Mouse (Mus musculus): ENCODE results near the gene Sbpl. TPM values are rescaled to one million over a fixed set of nuclear protein-coding genes. Genes with fewer than 3 reads are reported as not detected.
A peak's percentile ranks its signal among the peaks of the same experiment; 100 is the strongest.
"Not testable (repeated sequence)": the region's sequence is repeated elsewhere in the genome, so short reads cannot be mapped to it uniquely, and the experiment has no call there.

Sbpl gene
- total and polyA plus RNA-seq, 2 experiments from 2014 or later: not detected

DNA sequence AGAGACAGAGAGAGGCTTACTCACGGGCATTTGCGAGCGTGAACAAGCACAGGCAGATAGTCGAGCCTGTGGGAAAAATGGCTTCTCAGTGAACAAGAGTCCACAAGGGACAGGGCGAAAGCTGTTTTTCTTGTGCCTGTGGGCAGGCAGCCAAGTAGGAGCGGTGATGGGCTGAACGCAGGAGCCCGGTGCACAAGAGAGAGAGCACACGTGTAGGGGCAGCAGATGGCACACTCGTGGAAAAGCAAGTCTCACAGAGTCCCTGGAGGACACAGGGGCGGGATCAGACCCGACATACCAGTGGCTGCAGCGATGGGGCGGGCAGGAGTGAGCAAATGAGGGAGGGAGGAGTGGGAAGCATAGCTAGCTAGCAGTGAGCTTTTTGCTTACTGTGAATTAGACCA lies 30.0 kb downstream of the Sbpl start:
- Histone ChIP-seq H3K4me2 (ENCODE audit: low read depth) (peak overlapping the region; percentile 78), H3K4me3 (ENCODE audit: low read depth, low read length) (peak overlapping the region; percentile 51), H3K27me3 (ENCODE audit: insufficient read depth, low read length) (no peaks in the 10 kb centered on the region), H3K27ac (ENCODE audit: low read depth, low read length) (peak overlapping the region; percentile 83), H3K36me3 (ENCODE audit: insufficient read depth) (no peaks in the 10 kb centered on the region), H3K9me3 (ENCODE audit: low read length) (no peaks in the 10 kb centered on the region), H3K9ac (peak overlapping the region; percentile 58), H3K4me1 (ENCODE audit: insufficient read depth) (peaks cover 7% of the 10 kb centered on the region; the same call in 1 of the 2 replicates)
- TF ChIP-seq CTCF (IDR thresholded peaks at IDR 0.05; ENCODE audit: low read depth): peak; percentile 19; the same call in 1 of the 2 replicates
- DNase-seq (peak; percentile 74), ATAC-seq (peak; percentile 76)
- WGBS: 0% methylated on average over 14 of the region's 14 CpGs

DNA sequence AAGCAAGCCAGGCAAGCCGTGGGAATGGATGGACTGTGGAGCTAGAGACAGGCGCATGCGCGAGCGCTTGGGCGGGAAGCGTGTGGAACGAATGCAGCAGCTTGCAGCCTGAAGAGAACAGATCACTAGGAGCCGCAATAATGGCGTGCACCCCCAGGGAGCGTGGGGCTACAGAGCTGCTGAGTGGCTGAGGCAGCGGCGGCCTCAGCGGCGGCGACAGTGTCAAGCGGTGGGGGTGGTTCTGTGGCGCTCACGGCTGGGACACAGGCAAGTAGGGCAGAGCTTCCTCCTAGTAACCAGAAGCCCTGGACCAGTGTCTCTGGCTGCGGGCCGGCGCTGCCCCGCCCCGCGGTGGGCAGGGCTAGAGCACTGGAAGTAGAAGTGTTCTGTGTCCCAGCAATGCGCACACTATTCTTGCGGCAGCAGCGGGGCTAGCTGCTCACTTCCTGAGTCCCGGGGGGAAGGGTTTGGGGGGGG lies 30.5 kb downstream of the Sbpl start:
- TF ChIP-seq CTCF (IDR thresholded peaks at IDR 0.05; ENCODE audit: low read depth): peak; percentile 55

DNA sequence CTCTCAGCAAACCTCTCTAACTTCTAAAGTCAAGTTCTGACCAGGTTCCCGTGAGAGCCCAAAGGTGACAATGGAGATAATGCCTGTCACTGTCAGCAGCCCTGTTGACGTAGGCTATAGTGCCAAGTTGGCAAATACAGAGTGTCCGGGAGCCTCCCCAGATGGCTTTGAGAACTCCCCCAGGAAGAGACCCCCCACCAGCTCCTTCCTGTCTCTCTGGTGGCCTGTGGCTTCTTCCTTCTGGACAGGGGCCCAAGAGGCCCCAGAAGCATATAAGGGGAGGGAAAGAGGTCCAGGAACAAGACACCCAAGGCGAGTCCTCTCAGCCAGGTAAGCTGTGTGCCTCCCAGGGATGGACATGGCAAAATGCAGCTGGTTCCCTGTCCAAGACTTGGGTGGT lies 37.9 kb downstream of the Sbpl start, which contains the start of gene Dcpp3:
Dcpp3 (plus strand) TSS at position 301 of the 400 bp plus-strand sequence.
- DNase-seq; H3K9me3 ChIP-seq (ENCODE audit: low read length); ATAC-seq; H3K9ac ChIP-seq; H3K4me2 ChIP-seq (ENCODE audit: low read depth); H3K36me3 ChIP-seq (ENCODE audit: insufficient read depth); H3K27me3 ChIP-seq (ENCODE audit: insufficient read depth, low read length); H3K4me1 ChIP-seq (ENCODE audit: insufficient read depth); H3K4me3 ChIP-seq (ENCODE audit: low read depth, low read length); H3K27ac ChIP-seq (ENCODE audit: low read depth, low read length): not testable (repeated sequence)
- 87% methylated on average over 4 of the region's 4 CpGs for WGBS

More for the DNA sequence above, 30.5 kb downstream of the Sbpl start:
- WGBS: 2% methylated on average over 29 of the region's 29 CpGs
- H3K4me2 ChIP-seq (ENCODE audit: low read depth): peak overlapping the region; percentile 78
- H3K9ac ChIP-seq: peak overlapping the region; percentile 58
- no peaks in the 10 kb centered on the region for H3K27me3 ChIP-seq (ENCODE audit: insufficient read depth, low read length)
- no peaks in the 10 kb centered on the region for H3K36me3 ChIP-seq (ENCODE audit: insufficient read depth)
- no peaks in the 10 kb centered on the region for H3K9me3 ChIP-seq (ENCODE audit: low read length)
- H3K27ac ChIP-seq (ENCODE audit: low read depth, low read length): peak overlapping the region; percentile 83
- ATAC-seq (peak; percentile 97), DNase-seq (peak; percentile 92)
- H3K4me3 ChIP-seq (ENCODE audit: low read depth, low read length): peak overlapping the region; percentile 51
- peaks cover 7% of the 10 kb centered on the region; the same call in 1 of the 2 replicates for H3K4me1 ChIP-seq (ENCODE audit: insufficient read depth)

Other genes with a start within 250 kb of the Sbpl start
- gene 1520401A03Rik, start 232.5 kb downstream of the Sbpl start, total RNA-seq (2014; rRNA removed): not detected in 2 replicates
- gene 1520401A03Rik, start 232.5 kb downstream of the Sbpl start, polyA plus RNA-seq (2015; fragmentation: Nextera tagmentation; extraction: Ambion mirVana): not detected in 2 replicates
- 9.1 and 16.3 TPM in 2 replicates for gene Pkmyt1, start 228.9 kb downstream of the Sbpl start, total RNA-seq (2014; rRNA removed)
- 14.1 and 14.5 TPM in 2 replicates for gene Pkmyt1, start 228.9 kb downstream of the Sbpl start, polyA plus RNA-seq (2015; fragmentation: Nextera tagmentation; extraction: Ambion mirVana)
- gene Paqr4, start 214.4 kb downstream of the Sbpl start, total RNA-seq (2014; rRNA removed): 51.9 and 54.9 TPM in 2 replicates
- 48.8 and 56.9 TPM in 2 replicates for gene Paqr4, start 214.4 kb downstream of the Sbpl start, polyA plus RNA-seq (2015; fragmentation: Nextera tagmentation; extraction: Ambion mirVana)
- 0.38 and 0.90 TPM in 2 replicates for gene Kremen2, start 209.4 kb downstream of the Sbpl start, total RNA-seq (2014; rRNA removed)
- 0.23 and 0.82 TPM in 2 replicates for gene Kremen2, start 209.4 kb downstream of the Sbpl start, polyA plus RNA-seq (2015; fragmentation: Nextera tagmentation; extraction: Ambion mirVana)
- 167 and 189 TPM in 2 replicates for gene Flywch1, start 183.7 kb downstream of the Sbpl start, total RNA-seq (2014; rRNA removed)
- 117 and 135 TPM in 2 replicates for gene Flywch1, start 183.7 kb downstream of the Sbpl start, polyA plus RNA-seq (2015; fragmentation: Nextera tagmentation; extraction: Ambion mirVana)
- 55.0 and 69.2 TPM in 2 replicates for gene Flywch2, start 169.2 kb downstream of the Sbpl start, total RNA-seq (2014; rRNA removed)
- 77.4 and 79.2 TPM in 2 replicates for gene Flywch2, start 169.2 kb downstream of the Sbpl start, polyA plus RNA-seq (2015; fragmentation: Nextera tagmentation; extraction: Ambion mirVana)
- gene Srrm2, start 164.7 kb downstream of the Sbpl start, total RNA-seq (2014; rRNA removed): 106 and 147 TPM in 2 replicates
- gene Srrm2, start 164.7 kb downstream of the Sbpl start, polyA plus RNA-seq (2015; fragmentation: Nextera tagmentation; extraction: Ambion mirVana): 218 and 384 TPM in 2 replicates
- 1,186 and 1,488 TPM in 2 replicates for gene Elob, start 126.1 kb downstream of the Sbpl start, total RNA-seq (2014; rRNA removed)
- 1,394 and 1,814 TPM in 2 replicates for gene Elob, start 126.1 kb downstream of the Sbpl start, polyA plus RNA-seq (2015; fragmentation: Nextera tagmentation; extraction: Ambion mirVana)
- not detected in 2 replicates for gene Prss33, start 119.2 kb downstream of the Sbpl start, total RNA-seq (2014; rRNA removed)
- not detected in 2 replicates for gene Prss33, start 119.2 kb downstream of the Sbpl start, polyA plus RNA-seq (2015; fragmentation: Nextera tagmentation; extraction: Ambion mirVana)
- 0.57 TPM in 1 of 2 replicates, not detected in the other for gene Prss32, start 111.4 kb downstream of the Sbpl start, total RNA-seq (2014; rRNA removed)
- gene Prss32, start 111.4 kb downstream of the Sbpl start, polyA plus RNA-seq (2015; fragmentation: Nextera tagmentation; extraction: Ambion mirVana): 0.20 and 0.30 TPM in 2 replicates
- 0.31 and 1.0 TPM in 2 replicates for gene Prss41, start 111.1 kb downstream of the Sbpl start, total RNA-seq (2014; rRNA removed)
- gene Prss41, start 111.1 kb downstream of the Sbpl start, polyA plus RNA-seq (2015; fragmentation: Nextera tagmentation; extraction: Ambion mirVana): 1.0 and 1.3 TPM in 2 replicates
- not detected in 2 replicates for gene Prss21, start 87.2 kb downstream of the Sbpl start, total RNA-seq (2014; rRNA removed)
- not detected in 2 replicates for gene Prss21, start 87.2 kb downstream of the Sbpl start, polyA plus RNA-seq (2015; fragmentation: Nextera tagmentation; extraction: Ambion mirVana)
- gene Dcpp1, start 74.4 kb downstream of the Sbpl start, total RNA-seq (2014; rRNA removed): not detected in 2 replicates
- gene Dcpp1, start 74.4 kb downstream of the Sbpl start, polyA plus RNA-seq (2015; fragmentation: Nextera tagmentation; extraction: Ambion mirVana): not detected in 2 replicates
- not detected in 2 replicates for gene Dcpp2, start 74.4 kb downstream of the Sbpl start, total RNA-seq (2014; rRNA removed)
- gene Dcpp2, start 74.4 kb downstream of the Sbpl start, polyA plus RNA-seq (2015; fragmentation: Nextera tagmentation; extraction: Ambion mirVana): not detected in 2 replicates
- gene Dcpp3, start 37.8 kb downstream of the Sbpl start, total RNA-seq (2014; rRNA removed): not detected in 2 replicates
- gene Dcpp3, start 37.8 kb downstream of the Sbpl start, polyA plus RNA-seq (2015; fragmentation: Nextera tagmentation; extraction: Ambion mirVana): not detected in 2 replicates
- not detected in 2 replicates for gene Sbp, start 13.6 kb downstream of the Sbpl start, total RNA-seq (2014; rRNA removed)
- not detected in 2 replicates for gene Sbp, start 13.6 kb downstream of the Sbpl start, polyA plus RNA-seq (2015; fragmentation: Nextera tagmentation; extraction: Ambion mirVana)
- 0.19 TPM in 1 of 2 replicates, not detected in the other for gene Prss30, start 25.3 kb upstream of the Sbpl start, total RNA-seq (2014; rRNA removed)
- gene Prss30, start 25.3 kb upstream of the Sbpl start, polyA plus RNA-seq (2015; fragmentation: Nextera tagmentation; extraction: Ambion mirVana): 0.13 and 0.53 TPM in 2 replicates
- gene Prss22, start 42.8 kb upstream of the Sbpl start, total RNA-seq (2014; rRNA removed): not detected in 2 replicates
- 0.10 TPM in 1 of 2 replicates, not detected in the other for gene Prss22, start 42.8 kb upstream of the Sbpl start, polyA plus RNA-seq (2015; fragmentation: Nextera tagmentation; extraction: Ambion mirVana)
- gene Prss27, start 82.9 kb upstream of the Sbpl start, total RNA-seq (2014; rRNA removed): not detected in 2 replicates
- not detected in 2 replicates for gene Prss27, start 82.9 kb upstream of the Sbpl start, polyA plus RNA-seq (2015; fragmentation: Nextera tagmentation; extraction: Ambion mirVana)
- 83.4 and 97.6 TPM in 2 replicates for gene Kctd5, start 118.2 kb upstream of the Sbpl start, total RNA-seq (2014; rRNA removed)
- gene Kctd5, start 118.2 kb upstream of the Sbpl start, polyA plus RNA-seq (2015; fragmentation: Nextera tagmentation; extraction: Ambion mirVana): 82.2 and 87.2 TPM in 2 replicates
- gene Pdpk1, start 195.7 kb upstream of the Sbpl start, total RNA-seq (2014; rRNA removed): 50.9 and 55.8 TPM in 2 replicates
- 33.8 and 59.0 TPM in 2 replicates for gene Pdpk1, start 195.7 kb upstream of the Sbpl start, polyA plus RNA-seq (2015; fragmentation: Nextera tagmentation; extraction: Ambion mirVana)
- 37.9 and 47.6 TPM in 2 replicates for gene Amdhd2, start 208.5 kb upstream of the Sbpl start, total RNA-seq (2014; rRNA removed)
- 34.5 and 35.4 TPM in 2 replicates for gene Amdhd2, start 208.5 kb upstream of the Sbpl start, polyA plus RNA-seq (2015; fragmentation: Nextera tagmentation; extraction: Ambion mirVana)
- 386 and 489 TPM in 2 replicates for gene Atp6v0c, start 214.4 kb upstream of the Sbpl start, total RNA-seq (2014; rRNA removed)
- gene Atp6v0c, start 214.4 kb upstream of the Sbpl start, polyA plus RNA-seq (2015; fragmentation: Nextera tagmentation; extraction: Ambion mirVana): 1,891 and 2,006 TPM in 2 replicates

All from forebrain, postnatal 0 days (tissue).